16 mouse cellular contexts compared by ENCODE assay signal in genomic region chr17:4472412-4472811, GRCm38 (mm10).
"Had no signal": no experiment of that assay in that cellular context is flagged by ENCODE, and none has a peak within 500 bp of the region (broad histone marks: within the 10 kb centered on the region; RNA-seq: fewer than 3 reads in every experiment).

No protein-coding gene starts in this region.

- H3K9me3 ChIP-seq: kidney, embryonic 15.5 days; limb, embryonic 12.5 days; liver, embryonic 13.5 days; lung, embryonic 15.5 days; megakaryocyte, embryonic 14.5 days; midbrain, embryonic 12.5 days had no signal

- DNase-seq: kidney, adult 2 months; kidney, postnatal 25 days; layer of hippocampus, adult 9-11 months; layer of hippocampus, postnatal 36 days; liver; liver, embryonic 13.5 days; liver, postnatal 0 days; lung, postnatal 14 days; thymus, postnatal 36 days had no signal

- H3K4me2 ChIP-seq: kidney, embryonic 15.5 days; limb, embryonic 12.5 days; liver, embryonic 13.5 days; lung, embryonic 15.5 days; midbrain, embryonic 12.5 days had no signal

- H3K4me3 ChIP-seq: kidney, embryonic 15.5 days; limb, embryonic 12.5 days; liver, embryonic 13.5 days; lung, embryonic 15.5 days; megakaryocyte, embryonic 14.5 days; midbrain, embryonic 12.5 days had no signal

- H3K4me1 ChIP-seq: limb, embryonic 12.5 days; liver, embryonic 13.5 days; lung, embryonic 15.5 days; midbrain, embryonic 12.5 days had no signal

- H3K27me3 ChIP-seq: kidney, embryonic 15.5 days; limb, embryonic 12.5 days; liver, embryonic 13.5 days; lung, embryonic 15.5 days; megakaryocyte, embryonic 14.5 days had no signal

- H3K9ac ChIP-seq: kidney, embryonic 15.5 days; limb, embryonic 12.5 days; liver, embryonic 13.5 days; liver, postnatal 0 days; lung, embryonic 15.5 days; midbrain, embryonic 12.5 days had no signal

- ATAC-seq: intestine, embryonic 16.5 days; liver, postnatal 0 days had no signal

- H3K27ac ChIP-seq: kidney, embryonic 15.5 days; limb, embryonic 12.5 days; liver, embryonic 13.5 days; lung, embryonic 15.5 days; macrophage; midbrain, embryonic 12.5 days had no signal

- H3K36me3 ChIP-seq: kidney, embryonic 15.5 days; limb, embryonic 12.5 days; liver, embryonic 13.5 days; lung, embryonic 15.5 days; midbrain, embryonic 12.5 days had no signal
